Mouse (Mus musculus) heart, adult 2 months (tissue): Measurements from ENCODE around the gene Mon1b. TPM values are rescaled to one million over a fixed set of nuclear protein-coding genes. Genes with fewer than 3 reads are reported as not detected.

Source experiments
- DNase-seq, 2 experiments: peaks; one replicate each; pipeline ENCODE4 v3.0.0; 2021
- H3K27ac ChIP-seq: fragments of 200-600 bp; 2 replicates; pipeline ENCODE4 v1.8.1; 2022
- H3K27me3 ChIP-seq: fragments of 200-500 bp; 2 replicates; pipeline ENCODE4 v1.6.1; 2012; ENCODE audit warnings: mild to moderate bottlenecking, low read length, inconsistent platforms, mixed read lengths; ENCODE audit not compliant: control insufficient read depth, insufficient read depth
- H3K36me3 ChIP-seq: fragments of 200-500 bp; 2 replicates; pipeline ENCODE4 v1.6.1; 2012; ENCODE audit warnings: low read length, inconsistent platforms; ENCODE audit not compliant: control insufficient read depth, insufficient read depth
- H3K4me1 ChIP-seq: fragments of 200-500 bp; 2 replicates; pipeline ENCODE4 v1.6.1; 2011; ENCODE audit warnings: low read length; ENCODE audit not compliant: control insufficient read depth, insufficient read depth
- H3K4me3 ChIP-seq: fragments of 200-600 bp; 2 replicates; pipeline ENCODE4 v1.8.1; 2022
- H3K79me2 ChIP-seq: fragments of 200-500 bp; replicated peaks from 2 replicates; pipeline ENCODE4 v1.6.1; 2012; ENCODE audit warnings: mild to moderate bottlenecking, inconsistent platforms, low read length, moderate library complexity, mixed read lengths; ENCODE audit not compliant: control insufficient read depth, insufficient read depth
- H3K9ac ChIP-seq: fragments of 200-500 bp; 2 replicates; pipeline ENCODE4 v1.6.1; 2012; ENCODE audit warnings: low read depth, mild to moderate bottlenecking, control low read depth, inconsistent platforms, low read length, mixed read lengths
- CTCF ChIP-seq: fragments of 200-600 bp; IDR thresholded peaks from 2 replicates; pipeline ENCODE4 v1.8.1; 2022; ENCODE audit warnings: antibody characterized with exemption, mild to moderate bottlenecking, moderate library complexity
- EP300 ChIP-seq: fragments of 200-500 bp; IDR thresholded peaks from 2 replicates; pipeline ENCODE4 v1.6.1; 2011; ENCODE audit warnings: low read depth, low read length, control low read depth; ENCODE audit not compliant: insufficient read depth
- POLR2A ChIP-seq: fragments of 200-500 bp; IDR thresholded peaks from 2 replicates; pipeline ENCODE4 v1.6.1; 2011; ENCODE audit warnings: mild to moderate bottlenecking, low read depth, low read length, control low read depth; ENCODE audit not compliant: insufficient read depth
- WGBS: fragments of 180-500 bp; shearing (Covaris S2); methylation state at CpG from one replicate; pipeline ENCODE4 v1.1.7; 2018; 5-methylcytosine and 5-hydroxymethylcytosine counted together
- intact Hi-C: fragments of 180-260 bp; cut with DNase I; formaldehyde crosslinking; loops from one replicate; pipeline ENCODE4 v1.15.1; 2025
- polyA plus RNA-seq: library from polyadenylated mRNA; depleted of rRNA; stranded (reverse); fragments of >200 nt; gene quantifications from 2 replicates; pipeline ENCODE4 v1.2.3, GENCODE M21; 2012
- total RNA-seq, 2 experiments: library from RNA; stranded (reverse); gene quantifications; 2 replicates each; pipeline ENCODE4 v1.2.3; 2021

The Mon1b gene
- total and polyA plus RNA-seq, 3 experiments, result 3.3 to 6.6 (median 6.2) TPM

DNA sequence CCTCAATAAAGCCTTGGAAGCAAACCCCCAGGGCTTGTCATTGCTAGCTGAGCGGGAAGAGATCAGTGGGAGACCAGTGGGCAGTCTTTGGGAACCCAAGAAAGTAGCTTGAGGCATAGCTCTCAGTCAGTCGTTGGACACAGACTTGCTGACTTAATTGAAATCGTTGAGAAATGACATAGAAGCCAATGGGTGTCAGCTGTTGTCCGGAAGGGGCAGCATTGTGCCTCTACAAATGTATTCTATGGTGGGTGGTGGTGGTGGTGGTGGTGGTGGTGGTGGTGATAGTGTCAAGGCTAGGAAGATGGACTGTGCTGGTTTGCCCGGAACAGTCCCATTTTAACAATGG lies 867 bp downstream of the Mon1b start:
- H3K27me3 ChIP-seq, result no peaks in the 10 kb centered on the region
- intact Hi-C loops, result loop anchor here (10.0 kb wide), 1 partner anchor 799 kb away; the partner anchor contains the start of gene Wwox
- peak overlapping the region; percentile 92 for H3K4me3 ChIP-seq
- no peaks in the 10 kb centered on the region for H3K79me2 ChIP-seq
- 0 out of 2 replicates have a peak, but pooled peaks cover 2% of the 10 kb centered on the region for H3K4me1 ChIP-seq
- TF ChIP-seq EP300 (no peak), CTCF (no peak), POLR2A (no peak)
- H3K36me3 ChIP-seq, result no peaks in the 10 kb centered on the region
- WGBS, result 40% methylated on average over 5 of the region's 5 CpGs
- H3K9ac ChIP-seq, result peak overlapping the region; percentile 71
- no peak for DNase-seq
- peak overlapping the region; percentile 98; the same call in 1 of the 2 replicates for H3K27ac ChIP-seq

DNA sequence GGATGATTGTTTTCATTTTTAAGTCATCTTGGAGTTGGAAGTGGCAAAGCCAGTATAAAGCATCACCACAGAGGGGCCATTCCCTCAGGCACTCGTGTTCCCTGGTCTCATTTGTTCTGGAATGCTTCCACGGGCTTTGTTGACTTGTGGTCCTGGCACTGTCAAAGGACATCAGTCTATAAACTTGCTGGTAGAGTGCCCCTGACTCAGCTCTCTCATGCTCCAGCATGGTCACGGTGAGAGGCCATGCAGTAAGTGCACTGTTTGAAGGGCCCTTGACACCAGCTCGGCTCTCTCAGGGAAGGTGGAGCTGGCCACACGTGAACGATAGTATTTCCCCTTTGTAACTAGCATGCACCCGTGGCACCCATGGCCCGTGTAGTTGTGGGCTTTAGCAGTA lies 5.0 kb downstream of the Mon1b start:
- H3K4me1 ChIP-seq, result 0 out of 2 replicates have a peak, but pooled peaks cover 2% of the 10 kb centered on the region
- no peak overlapping the region for H3K9ac ChIP-seq
- no peak for TF ChIP-seq EP300
- TF ChIP-seq CTCF, result no peak
- TF ChIP-seq POLR2A, result no peak
- H3K36me3 ChIP-seq, result no peaks in the 10 kb centered on the region
- WGBS, result 87% methylated on average over 8 of the region's 8 CpGs
- intact Hi-C loops, result no loop called here
- H3K27me3 ChIP-seq, result no peaks in the 10 kb centered on the region
- DNase-seq, result no peak
- no peak overlapping the region for H3K27ac ChIP-seq
- no peak overlapping the region for H3K4me3 ChIP-seq
- H3K79me2 ChIP-seq, result no peaks in the 10 kb centered on the region

DNA sequence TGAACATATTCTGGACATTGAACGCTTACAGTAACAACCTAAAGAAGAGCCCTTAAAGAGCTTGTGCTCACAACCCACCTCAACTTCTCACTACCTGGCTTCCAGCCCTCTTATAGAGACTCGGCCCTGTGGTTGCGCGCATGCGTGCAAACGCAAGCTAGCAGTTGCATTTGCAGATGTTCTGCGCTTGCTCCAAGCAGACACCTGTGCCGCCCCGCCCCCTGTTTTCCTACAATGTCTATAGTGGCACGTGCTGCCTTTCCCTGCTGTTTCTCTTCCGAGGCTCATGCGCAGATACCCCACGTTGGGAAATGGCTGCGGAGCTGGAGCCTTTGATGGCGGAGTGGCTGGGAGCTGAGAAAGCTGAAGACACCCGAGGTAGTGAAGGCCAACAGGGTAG lies 7.5 kb downstream of the Mon1b start, which contains the start of gene Syce1l:
Syce1l (plus strand) TSS at position 288 of the 400 bp plus-strand sequence.
- Histone ChIP-seq H3K4me1 (no peaks in the 10 kb centered on the region), H3K36me3 (no peaks in the 10 kb centered on the region), H3K27ac (no peak within 1 kb of the TSS), H3K9ac (no peak within 1 kb of the TSS), H3K79me2 (no peaks in the 10 kb centered on the region), H3K4me3 (no peak within 1 kb of the TSS), H3K27me3 (no peaks in the 10 kb centered on the region)
- TF ChIP-seq CTCF (no peak), POLR2A (no peak)
- no peak for DNase-seq
- intact Hi-C loops, result no loop called here
- whole genome bisulfite sequencing, result 93% methylated on average over 16 of the region's 16 CpGs

DNA sequence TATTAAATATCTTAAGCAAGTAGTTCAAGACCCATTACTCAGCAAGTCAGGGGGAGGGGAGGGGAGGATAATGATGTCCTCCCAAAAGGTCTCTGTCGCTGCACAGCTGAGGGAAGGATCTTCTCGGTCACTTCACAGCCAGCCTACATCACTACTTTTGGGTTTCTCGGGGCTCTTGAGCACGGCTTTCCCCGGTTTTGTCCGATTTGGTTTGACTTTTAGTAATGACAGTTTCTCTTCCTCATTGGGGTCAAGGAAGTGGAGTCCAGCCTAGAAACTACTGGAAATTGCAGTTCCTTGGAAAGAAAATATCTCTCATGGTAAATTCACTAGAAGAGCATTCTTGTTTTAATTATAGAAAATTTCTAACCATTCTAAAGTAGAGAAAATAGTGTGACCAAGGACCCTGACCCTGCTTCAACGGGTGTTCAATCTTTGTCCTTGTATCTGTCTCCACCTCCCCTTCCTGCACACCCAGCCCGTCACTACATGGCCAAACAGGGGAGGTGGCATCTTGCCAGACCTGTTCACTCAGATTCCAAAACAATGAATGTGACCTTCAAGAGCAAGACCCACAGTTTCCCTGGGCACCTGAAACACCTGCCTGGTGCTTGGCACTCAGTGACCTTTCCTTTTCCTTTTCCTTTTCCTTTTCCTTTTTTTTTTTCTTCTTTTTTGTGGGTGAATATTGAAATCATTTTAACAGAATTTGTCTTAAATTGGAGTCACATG lies 8.3 kb downstream of the Mon1b start:
- Histone ChIP-seq H3K36me3 (no peaks in the 10 kb centered on the region), H3K27me3 (no peaks in the 10 kb centered on the region), H3K4me1 (no peaks in the 10 kb centered on the region), H3K79me2 (no peaks in the 10 kb centered on the region), H3K27ac (no peak overlapping the region), H3K4me3 (no peak overlapping the region), H3K9ac (no peak overlapping the region)
- intact Hi-C loops, result no loop called here
- DNase-seq, result no peak
- TF ChIP-seq POLR2A (no peak), EP300 (no peak), CTCF (no peak)
- WGBS, result 75% methylated on average over 8 of the region's 8 CpGs

DNA sequence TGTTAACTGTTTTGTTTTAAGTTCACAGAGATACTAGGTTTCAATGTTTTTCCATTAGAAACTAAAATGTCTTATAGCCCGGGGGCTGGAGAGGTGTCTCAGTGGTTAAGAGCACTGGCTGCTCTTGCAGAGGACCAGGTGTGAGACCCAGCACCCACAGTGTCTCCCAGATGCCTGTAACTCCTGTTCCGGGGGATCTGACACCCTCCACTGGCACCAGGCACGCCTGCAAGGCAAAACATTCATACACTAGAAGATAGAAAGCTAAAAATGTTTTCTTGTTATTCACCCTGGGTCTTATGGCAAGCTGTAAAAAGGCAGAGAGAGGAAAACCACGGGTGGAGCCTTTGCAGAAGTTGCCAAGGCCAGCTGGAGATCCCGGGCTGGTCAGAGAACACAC lies 9.8 kb downstream of the Mon1b start:
- Histone ChIP-seq H3K79me2 (no peaks in the 10 kb centered on the region), H3K9ac (no peak overlapping the region), H3K36me3 (no peaks in the 10 kb centered on the region), H3K27ac (no peak overlapping the region), H3K4me1 (no peaks in the 10 kb centered on the region), H3K27me3 (no peaks in the 10 kb centered on the region), H3K4me3 (no peak overlapping the region)
- no peak for DNase-seq
- TF ChIP-seq CTCF, result no peak
- TF ChIP-seq POLR2A, result no peak
- TF ChIP-seq EP300, result no peak
- WGBS, result 71% methylated on average over 5 of the region's 5 CpGs
- intact Hi-C loops, result no loop called here

DNA sequence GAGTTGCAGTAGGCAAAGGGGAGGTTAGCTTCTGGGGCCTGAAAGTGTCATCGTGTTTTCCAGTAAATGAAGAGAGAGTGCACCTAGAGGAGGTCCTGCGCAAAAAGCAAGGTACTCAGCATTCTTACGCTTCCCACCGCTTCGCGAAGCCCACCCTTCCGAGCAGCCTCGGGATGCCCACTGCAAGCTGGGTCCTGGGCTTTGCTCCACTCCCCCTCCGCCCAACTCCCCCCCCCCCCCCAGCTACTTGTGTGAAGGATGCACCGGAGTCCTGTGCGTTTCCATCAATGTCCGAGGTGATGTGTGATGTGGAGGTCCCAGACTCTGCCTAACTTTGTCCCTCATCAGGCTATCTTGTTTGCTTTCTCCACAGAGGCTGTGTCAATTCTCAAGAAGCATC lies 17.1 kb downstream of the Mon1b start:
- no peaks in the 10 kb centered on the region for H3K79me2 ChIP-seq
- H3K9ac ChIP-seq, result no peak overlapping the region
- no peak for TF ChIP-seq EP300
- no peak for TF ChIP-seq POLR2A
- TF ChIP-seq CTCF, result no peak
- 82% methylated on average over 12 of the region's 12 CpGs for WGBS
- H3K4me3 ChIP-seq, result no peak overlapping the region
- no peaks in the 10 kb centered on the region for H3K36me3 ChIP-seq
- intact Hi-C loops, result no loop called here
- no peak overlapping the region for H3K27ac ChIP-seq
- H3K4me1 ChIP-seq, result no peaks in the 10 kb centered on the region
- DNase-seq, result no peak
- no peaks in the 10 kb centered on the region for H3K27me3 ChIP-seq
